Mouse (Mus musculus) brain, embryonic 18.5 days (tissue): Measurements from ENCODE around the gene Otx2.

Experiments
- DNase-seq: peaks from one replicate; pipeline ENCODE4 v3.0.0-alpha.2; 2012; ENCODE audit warnings: low read depth, low spot score

Gene Otx2

DNA sequence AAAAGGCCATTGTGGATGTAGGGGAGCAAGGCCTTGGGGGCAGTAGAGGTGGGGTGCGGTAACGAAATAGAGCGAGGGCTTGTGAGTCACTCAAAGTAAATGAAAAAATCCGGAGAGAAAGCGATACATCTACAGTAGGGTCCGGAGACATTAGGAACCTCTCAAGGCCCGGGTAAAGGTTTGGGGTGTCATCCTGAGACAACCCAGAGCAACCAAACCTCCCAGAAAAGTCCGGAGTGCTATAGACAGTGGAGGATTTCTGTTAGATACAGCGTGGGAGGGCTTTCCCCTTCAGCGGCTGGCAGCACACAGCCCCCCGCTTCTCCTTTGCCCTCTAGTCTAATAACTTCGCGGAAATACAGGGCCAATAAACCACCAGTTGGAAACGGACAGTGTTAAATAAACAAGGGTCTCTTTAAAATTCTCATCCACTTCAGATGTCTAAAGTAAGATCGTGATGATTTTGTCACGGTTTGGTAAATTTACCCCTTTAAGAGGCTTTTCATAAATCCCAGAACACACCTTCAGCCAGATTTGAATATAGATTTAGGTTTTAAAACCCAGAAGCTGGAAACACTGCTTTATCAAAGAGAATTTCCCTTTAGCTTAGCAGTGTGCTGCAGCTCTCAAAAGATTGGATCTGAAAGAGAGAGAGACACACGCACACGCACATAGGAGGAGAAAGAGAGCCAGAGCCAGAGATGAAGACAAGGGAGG lies 3.9 kb downstream of the Otx2 start:
- no peak for DNase-seq

DNA sequence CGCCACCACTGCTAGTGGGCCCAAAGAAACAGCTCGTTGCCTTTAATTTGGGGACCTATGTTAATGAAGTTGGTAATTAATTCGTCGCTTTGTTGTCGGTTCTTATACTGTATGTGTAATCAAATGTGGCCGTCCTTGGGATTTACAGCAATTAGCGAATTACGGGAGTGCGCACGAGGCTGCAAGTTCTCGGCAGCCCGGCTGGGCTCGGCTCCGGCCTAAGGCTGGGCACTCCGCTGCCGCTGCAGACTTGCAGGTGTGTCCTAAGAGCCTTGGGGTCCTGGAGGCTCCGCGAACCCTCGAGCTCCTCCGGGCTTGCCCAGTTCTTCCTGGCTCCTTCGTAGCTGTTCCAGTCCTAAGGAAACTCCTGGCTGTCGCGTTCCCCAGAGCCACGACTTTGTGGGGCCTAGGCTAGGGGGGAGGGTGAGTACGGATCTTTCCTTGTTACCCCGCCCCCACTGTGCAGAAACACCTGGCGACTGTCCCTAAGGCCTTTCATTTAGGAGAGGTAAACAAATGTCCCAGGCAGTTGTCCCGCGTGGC lies 4.8 kb downstream of the Otx2 start:
- DNase-seq, result no peak

DNA sequence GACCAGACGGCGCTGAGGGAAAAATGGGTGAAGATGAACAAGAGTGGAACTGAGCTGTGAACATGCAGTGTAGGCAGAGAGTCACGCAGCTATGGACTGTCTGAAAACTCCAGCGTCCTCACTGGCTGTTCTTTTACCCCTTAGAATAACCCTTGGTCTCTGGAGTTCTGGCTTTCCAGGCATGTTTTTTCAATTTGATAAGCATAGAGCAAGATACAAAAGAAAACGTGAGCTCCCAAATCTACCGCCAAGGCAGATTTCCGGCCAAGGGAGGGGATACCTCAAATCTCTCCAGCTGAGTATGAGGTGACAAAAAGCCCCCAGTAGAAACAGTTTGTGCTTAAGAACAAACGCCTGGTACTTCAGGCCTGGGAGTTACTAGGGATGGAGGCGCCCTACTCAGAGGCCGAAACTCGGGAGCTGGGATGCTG lies 5.6 kb downstream of the Otx2 start:
- no peak for DNase-seq

DNA sequence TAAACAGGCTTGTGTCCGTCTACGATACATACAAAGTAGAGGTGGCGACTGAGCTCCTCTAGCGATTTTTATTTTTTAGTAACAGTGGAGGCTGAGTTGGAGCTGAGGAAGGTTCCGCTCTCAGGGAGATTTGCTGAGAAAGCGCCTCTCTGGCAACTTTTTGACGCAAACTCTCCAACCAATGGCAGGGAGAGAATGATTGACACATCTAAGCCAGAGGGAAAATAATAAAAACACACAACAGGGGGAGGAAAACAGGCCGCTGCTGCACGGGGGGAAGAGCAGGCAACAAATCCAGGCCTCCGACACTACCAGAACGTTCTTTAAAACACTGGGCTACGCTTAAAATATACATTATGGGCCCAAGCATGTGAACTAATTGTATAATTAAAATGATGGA lies 6.2 kb downstream of the Otx2 start:
- no peak for DNase-seq

DNA sequence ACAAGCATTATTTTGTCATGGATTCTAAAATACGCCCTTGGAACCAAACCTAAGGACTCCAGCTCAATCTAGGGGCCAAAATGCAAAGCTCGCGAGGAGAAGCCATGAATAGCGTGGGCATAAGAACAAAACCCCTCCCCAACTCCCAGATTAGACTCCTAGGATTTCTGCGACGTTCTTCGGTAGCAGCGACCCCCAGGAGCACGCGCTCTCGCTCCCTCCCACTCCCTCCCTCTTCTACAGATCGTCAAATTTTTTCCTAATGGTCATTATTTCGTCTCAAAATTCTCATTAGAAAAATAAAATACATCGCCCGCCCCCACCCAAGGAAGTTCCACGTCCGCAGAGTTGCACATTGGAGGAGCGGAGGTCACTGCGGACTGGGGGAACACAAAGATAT lies 6.8 kb downstream of the Otx2 start:
- no peak for DNase-seq

DNA sequence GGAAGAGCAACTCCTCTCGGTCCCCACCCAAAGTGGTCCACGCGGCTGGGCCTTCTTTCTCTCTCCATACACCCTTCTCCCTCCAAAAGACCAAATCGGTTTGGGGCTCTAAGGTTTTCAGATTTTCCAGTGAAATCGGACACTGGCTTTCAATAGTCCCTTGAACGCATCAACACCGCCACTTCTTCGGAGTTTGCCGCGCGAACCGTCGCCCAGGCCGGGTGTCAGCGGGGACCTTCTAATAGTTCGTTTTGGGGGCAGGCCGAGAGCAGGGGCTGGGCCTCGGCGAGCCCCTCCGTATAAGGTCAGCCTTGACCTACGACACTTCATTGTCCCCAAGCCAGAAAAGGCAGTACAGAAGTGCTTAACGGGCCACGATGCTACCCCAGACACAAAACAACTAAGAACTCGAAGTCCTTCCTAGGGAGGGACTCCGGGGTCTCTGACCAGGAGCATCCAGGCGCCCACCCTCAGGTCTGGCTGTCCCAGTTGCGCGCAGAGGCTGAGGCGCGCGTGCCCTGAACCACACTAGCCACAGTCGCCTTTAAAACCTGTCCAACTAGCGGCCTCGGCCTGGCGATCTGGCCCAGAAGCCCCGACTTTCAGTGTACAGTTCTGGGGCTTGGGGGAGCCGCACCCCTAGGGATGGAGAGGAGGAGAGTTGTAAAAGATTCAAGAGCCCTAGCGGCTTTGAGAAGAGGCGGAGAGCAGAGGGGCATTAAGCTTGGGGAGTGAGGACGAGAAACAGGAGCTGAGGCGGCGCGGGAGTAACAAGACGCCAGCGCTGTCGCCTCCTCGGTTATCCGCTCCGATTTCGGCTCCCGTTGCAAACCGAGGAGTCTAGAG lies 7.6 kb downstream of the Otx2 start:
- DNase-seq, result no peak

DNA sequence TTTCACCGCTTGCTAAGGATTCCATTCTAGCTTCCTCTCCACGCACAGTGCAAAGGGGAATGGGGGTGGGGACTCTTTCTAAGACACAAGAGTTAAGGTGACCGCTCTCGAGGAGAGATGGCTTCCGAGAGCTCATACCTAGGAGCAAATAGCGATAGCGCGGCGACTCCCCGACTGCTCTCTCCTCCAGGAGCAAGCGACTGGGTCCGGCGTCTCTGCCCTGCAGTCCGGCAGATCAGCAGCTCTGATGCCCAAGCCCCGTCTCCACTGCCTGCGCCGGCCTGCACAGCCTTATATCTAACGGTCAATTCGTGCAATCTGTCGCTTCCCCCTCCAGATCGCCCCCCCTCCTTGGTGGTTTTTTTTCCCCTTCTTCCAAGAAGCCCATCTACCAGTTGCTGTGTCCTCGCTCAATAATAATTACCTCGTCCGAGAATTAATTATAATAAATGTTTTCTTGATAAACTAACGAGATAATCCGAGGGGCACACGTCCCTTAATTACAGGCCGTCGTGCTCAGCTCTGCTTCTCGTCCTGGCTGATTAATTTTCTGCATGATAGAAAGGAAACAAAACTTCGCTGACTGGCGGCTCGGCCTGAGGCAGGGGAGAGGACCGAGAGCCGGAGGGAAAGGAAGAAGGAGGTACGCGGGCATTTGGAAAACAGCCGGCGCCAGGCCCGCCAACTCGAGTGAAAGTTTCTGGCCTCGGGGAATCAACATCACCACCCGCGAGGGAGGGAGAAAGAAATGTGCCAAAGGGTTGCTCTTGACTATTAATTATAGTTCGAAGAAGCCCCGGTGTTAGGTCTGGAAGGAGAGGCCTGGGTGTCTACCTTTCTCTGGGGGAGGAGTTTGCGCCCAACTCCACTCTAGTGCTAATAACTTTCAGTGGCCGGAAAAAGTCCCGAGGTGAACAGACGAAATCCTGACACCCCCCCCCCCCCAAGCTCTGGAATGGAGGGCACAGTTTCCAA lies 8.5 kb downstream of the Otx2 start:
- no peak for DNase-seq

DNA sequence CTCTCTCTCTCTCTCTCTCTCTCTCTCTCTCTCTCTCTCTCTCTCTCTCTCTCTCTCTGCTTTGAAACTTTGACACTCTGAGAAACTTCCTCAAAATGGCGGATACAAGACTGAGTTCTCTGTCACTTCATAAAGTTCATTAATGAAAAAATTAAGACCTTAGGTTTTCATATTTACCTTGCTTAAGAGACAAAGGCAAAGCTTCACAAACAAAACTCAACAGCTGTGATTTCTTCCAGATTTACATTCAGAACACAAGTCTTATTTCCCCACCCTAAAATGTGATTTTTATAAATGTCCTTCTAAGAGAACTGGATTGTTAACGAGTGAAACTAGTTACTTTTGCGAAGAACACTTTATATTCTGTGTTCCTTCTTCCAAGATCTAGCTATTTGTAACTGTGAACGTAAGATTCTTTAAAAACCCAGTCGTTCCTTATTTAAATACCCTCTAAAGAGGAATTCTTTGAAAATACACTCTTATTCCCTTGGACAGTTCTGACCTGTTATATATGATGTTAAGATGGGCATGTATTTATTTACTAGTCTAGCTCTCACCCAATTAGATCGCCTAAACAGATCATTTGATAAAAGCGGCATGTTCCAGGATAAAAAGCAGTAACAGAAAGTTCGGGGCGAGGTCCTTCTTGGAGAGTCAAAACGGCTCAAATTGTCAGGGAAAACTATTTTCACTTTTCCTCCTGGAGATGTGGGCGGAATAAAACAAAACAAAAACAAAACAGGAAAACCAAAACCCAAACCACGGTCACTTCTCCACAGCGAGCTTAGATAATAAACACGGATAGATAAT lies 9.4 kb downstream of the Otx2 start:
- no peak for DNase-seq

DNA sequence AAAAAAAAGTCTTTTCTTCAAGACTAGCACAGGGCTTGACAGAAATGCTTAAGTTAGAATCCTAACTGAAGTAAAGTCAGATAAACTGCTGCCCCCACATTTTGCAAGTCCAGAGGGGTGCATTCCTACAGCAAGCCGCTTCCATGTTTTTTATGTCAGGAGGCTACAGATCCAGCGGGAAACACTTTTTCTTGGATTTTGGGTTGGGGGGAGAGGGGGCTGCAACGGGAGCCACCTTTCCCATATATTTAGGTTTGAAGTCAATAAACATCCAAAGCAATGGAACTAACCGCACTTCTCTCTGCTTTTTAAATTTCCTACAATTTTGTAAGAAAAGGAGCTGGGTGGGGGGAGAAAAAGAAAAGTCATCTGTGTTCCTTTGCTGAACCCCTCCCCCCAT lies 10.1 kb downstream of the Otx2 start:
- no peak for DNase-seq

DNA sequence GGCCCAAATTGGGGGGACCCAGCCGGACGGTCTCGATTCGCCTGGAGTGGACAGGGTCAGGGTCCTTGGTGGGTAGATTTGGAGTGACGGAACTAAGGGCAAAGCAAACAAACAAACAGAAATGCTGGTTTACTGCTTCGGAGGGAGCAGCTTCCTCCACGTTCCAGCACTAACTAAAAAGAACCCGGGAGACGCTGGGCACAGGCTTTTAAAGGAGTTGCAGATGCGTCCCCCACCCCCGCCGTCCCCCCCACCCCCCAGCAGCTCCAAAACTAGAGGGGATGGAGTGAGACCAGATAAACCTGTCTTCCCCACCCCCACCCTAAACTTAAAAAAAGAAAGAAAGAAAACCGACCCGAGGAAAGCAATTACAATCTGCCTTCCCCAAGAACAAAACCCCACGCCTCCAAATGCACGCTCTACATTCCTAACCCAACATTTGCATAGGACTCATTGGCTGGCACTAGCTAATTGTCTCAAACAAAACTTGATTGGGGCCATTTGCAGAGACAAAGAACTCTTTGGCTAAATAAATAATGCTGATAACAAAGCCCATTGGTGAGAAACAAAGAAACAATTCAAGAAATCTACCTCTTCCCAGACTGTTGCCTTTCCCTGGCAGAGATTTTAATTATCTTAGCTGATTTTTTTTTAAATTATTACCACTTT lies 10.9 kb downstream of the Otx2 start:
- no peak for DNase-seq

DNA sequence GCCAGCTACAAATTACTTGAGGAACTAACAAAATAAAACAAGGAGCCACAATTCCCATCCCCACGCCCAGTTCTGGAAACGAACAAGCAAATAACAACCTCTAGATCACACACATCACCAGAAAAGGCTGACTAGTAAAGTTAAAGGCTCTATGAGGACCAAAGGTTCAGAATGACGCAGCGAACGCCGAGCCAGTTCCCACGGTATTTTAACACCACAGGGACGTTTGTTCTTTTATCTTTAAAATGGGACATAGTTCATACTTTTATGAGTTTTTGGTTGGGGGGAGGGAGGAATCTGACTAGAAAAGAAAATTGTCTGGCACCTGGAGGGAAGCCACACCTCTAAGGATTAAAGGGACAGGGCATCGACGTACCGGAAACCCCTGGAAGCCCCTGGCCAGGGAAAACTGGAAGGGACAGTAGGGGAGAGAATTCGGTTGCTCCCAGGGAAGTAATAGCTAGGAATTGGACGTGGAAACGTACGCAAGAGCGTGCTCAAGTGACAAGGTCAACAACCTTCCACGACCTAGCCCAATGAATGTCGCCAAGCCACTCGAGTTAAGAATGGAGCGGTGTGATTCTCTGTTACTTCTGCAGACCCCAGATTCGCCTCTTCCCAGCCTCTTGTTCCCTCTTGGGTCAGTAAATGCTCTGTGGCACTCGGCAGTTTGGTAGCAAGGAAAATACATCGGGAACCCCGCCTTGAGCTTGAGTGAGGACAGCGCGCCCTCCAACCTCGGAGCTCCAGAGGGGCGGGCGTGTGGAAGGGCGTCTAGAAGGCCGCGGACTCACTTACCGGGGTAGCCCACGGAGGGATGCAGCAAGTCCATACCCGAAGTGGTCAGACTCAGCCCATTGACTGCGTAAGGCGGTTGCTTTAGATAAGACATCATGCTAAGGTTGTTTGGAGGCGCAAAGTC lies 11.7 kb downstream of the Otx2 start:
- no peak for DNase-seq

DNA sequence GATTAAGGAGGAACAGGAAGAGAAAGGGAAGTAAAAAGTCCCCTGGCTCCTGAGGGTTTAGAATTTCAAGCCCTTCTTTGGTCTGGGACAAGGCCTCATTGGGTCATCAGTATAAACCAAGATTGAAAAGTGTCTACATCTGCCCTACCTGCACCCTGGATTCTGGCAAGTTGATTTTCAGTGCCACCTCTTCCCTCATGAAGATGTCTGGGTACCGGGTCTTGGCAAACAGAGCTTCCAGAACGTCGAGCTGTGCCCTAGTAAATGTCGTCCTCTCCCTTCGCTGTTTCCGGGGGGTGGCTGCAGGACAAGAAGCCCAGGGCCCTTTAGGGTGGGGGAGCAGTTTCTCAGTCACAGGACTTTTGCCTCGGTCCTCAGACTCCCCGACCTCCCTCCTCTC lies 12.5 kb downstream of the Otx2 start:
- no peak for DNase-seq

DNA sequence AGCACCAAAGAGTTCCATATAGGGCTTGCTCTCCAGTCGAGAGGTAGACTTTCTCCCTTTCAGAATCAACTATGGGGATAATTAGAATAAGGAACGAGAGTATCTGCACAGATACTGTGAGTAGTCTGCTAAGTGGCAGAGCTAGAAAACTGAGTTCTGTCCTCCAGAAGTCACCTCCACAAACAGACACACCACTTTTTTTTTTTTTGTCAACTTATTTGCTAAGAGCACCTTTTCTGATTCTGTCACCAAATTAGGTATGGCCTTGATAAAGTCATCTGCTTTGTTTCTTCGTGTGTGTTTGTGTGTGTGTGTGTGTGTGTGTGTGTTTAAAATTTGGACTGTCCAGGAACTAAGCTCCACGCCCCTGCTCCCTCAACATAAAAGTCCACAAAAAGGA lies 13.0 kb downstream of the Otx2 start:
- no peak for DNase-seq

DNA sequence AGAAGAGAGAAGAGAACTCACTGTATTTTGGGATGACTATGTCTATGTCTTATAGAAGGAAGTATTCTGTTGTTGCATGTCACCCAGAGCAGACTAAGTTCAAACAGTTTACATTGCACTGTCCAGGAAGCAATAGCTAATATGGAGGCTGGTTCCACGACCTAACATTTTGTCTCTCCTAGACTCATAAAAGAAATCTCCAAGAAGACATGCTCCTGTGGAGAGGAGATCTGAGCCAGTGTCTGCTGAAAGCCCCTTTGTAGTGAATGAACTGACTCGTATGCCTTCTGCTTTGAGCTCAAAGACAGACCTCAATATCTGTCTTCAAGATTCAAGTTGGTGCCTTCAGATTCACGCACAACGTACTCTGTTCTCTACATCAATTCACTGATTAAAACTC lies 14.0 kb downstream of the Otx2 start:
- DNase-seq, result no peak

DNA sequence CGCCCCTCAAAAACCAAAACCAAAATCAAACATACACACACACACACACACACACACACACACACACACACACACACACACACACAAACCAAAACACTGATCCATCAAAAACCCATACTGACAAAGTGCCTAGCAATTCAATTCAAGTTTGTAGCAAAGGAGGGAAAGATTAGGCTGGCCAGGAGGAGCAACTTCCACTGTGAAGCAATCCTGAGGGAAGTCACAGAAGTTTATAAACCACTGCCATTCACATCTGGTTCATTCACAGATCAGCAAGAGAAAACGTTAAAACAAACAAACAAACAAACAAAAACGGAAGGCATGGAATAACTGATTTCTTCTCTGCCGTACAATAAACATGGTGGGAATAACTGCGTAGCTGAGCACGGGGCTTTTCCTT lies 16.4 kb downstream of the Otx2 start:
- DNase-seq, result no peak

DNA sequence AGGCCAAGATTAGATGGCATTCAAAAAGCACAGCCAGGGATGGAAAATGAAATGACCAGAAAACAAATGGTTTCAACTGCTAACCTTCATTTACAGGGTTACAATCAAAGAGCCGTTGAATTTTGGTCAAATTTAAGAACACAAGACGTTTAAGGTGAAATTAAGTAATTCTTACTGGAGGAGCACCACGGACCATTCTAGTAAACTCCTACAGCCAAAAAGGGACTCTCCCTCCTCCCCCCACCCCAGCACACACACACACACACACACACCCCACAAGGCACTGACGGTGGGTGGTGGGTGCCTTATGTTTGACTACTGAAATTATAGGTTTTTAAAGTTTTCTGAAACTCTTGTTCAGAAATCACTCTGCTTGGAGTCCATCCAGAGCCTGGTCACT lies 16.9 kb downstream of the Otx2 start:
- no peak for DNase-seq

DNA sequence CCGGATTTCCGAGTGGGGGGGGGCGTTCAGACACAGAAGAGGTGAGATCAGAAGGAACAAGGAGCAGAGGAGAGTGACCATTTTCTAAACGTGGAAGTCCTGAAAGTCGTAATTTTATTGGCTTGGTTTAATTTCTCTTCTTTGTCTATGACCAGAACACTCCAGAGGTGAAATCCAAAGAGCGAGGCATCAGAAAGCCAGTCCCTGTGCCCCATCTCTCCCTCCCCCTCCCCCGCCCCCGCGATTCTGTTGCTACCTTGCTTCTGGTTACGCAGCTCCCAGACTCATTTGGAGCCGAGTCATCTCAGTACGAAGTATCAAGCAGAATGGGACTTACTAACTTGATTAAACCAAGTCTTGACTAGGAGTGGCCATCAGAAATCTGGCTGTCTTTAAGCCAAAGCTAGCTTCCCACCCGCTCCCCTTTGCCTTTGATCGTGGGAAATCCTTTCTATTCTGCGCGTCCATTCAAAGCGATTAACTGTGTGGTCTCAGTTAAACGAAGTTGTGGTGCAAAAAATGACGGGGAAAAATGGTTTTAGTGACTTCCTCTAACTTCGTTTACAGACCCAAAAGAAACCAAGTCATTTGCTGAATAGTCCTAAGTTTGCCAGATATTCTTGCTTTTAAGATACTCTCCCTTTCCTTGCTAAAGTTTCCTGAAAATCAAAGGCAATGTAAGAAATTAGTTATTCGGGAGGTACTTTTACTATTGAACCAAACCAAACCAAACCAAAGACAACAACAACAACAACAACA lies 17.6 kb downstream of the Otx2 start:
- DNase-seq, result no peak

DNA sequence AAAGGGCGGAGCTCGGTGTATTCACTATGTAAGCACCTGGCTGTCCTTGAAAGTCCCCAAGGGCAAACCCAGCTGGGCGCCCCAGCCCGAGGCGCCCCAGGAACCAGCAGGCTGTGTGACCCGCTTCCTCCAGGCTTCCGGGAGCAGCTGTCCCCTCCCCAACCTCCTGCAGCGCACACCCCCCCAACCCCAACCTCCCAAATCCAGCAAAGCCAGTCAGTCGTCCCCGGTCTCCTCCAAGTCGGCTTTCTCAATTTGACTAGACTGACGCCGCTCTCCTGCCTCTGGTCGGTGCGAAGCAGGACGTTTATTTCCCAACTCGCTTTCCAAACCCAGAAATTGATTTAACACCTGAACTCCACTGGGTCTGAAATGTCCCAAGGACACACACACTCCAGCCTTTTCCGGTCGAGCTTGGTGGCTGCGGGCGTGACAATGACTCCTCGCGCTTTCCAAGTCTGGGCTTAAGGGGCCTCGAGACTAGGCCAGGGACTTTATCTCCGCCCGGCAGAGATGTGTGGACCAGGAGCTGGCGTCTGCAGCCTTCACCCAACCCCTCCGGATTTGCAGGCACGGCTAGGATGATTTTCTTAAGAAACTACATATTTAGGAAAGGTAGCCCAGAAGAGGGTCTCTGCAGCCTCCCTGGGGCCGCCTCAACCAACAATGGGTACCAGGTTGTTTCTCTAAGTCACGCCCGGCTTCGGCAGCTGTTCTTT lies 18.4 kb downstream of the Otx2 start:
- DNase-seq, result no peak
